Mouse (Mus musculus): ENCODE results near the gene Tbc1d9.

Tbc1d9 gene

DNA sequence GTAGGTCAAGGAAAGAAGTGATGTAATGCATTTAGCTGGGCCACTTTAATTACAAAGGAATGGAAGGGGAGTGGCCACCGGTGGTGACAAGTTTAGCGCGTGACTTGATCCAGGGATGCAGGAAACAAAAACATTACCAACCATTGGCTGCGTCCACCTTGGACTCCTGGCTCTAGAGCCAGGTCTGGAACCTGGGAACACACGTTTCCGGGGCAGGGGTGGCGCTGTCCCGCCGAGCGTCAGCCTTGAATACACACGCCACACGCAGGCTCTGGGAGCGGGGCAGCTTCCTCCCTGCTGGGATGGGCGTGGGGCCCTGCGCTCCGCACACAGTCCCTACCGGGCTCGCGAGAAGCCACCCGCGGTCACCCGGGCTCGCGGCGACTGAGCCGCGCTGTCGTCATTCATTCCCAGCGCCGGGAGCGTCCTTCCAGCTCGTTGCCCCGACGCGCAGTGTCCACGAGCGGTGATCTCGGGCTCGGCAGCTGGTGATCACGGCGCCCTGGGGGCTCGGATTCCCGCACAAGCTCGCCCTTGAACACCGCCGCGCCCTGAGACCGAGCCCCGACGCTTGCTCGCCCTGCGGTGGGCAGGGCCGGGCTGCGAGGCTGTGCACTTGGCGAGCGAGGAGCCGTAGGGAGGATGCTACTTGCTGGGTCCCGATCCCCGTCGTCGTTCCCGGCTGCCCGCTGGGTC, at the start of gene Tbc1d9:
Gene Tbc1d9 (plus strand): TSS at position 118 of the 696 bp plus-strand sequence.
- DNase-seq (ENCODE audit: low read depth, low spot score): peak; percentile 10

- DNase-seq (ENCODE audit: low read depth, low spot score): no peak
These were observed 30.1 kb upstream of the Tbc1d9 start for GRCm38 (mm10) chr8:83135086-83135485.

DNA sequence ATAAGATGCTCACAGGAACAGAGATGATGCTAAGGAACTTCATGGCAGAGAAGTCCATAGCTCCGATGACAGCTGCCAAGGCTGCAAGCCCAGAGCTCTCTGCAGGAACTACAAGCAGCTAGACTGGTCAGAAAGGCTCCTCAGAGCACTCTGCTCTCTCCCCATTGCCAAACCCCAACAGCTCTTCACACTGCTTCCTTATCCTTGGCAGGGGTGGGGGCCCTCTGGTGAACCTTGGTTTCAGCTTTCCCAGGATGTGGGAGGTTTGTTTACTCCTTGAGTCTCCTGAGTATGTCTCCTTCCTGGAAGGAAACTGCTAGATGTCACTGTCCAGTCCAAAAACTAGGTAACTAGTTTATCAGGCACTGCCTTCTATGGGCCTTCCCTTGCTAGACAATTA, 25.1 kb upstream of the Tbc1d9 start:
- no peak for DNase-seq (ENCODE audit: low read depth, low spot score)

DNA sequence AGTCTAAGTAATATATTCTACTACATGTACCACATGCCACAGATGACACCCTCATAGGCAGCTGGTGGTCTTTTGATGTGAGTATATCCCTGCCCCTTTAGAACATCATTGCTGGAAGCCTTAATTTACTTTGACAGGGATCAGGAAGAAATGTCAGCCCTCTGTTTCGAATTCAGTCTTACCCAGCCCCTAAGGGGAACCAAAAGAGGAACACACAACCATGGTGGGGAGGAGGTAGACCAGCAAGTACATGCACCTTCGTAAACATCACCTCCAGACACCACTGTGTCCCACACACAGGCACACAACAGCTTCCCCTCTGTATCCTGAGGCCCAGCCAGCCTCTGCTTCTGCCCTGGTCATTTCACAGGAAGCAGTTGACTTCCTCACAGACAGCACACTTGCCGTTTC, 24.4 kb upstream of the Tbc1d9 start:
- no peak for DNase-seq (ENCODE audit: low read depth, low spot score)

DNA sequence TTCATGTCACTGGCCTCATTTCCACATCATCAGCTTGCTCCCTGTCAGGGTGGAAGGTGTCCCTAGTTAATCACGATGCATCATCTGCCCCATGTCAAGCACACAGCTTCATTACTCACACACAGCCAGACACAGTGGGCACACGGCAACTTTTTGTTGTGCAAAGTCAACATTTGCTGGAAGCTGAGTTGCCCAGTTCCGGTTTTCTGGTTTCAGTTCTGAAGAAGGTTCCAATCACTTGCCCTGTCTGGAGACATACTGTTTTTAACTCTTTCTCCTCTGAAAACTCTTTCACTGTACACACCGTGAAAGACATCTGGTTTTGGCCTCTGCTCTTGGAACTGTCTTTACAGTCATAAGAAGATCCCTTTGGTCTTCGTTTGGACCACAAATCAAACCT, 23.8 kb upstream of the Tbc1d9 start:
- no peak for DNase-seq (ENCODE audit: low read depth, low spot score)

GRCm38 (mm10) chr8:83144601-83145000, 20.6 kb upstream of the Tbc1d9 start:
- DNase-seq (ENCODE audit: low read depth, low spot score): no peak

- DNase-seq (ENCODE audit: low read depth, low spot score): no peak
These were observed 19.7 kb upstream of the Tbc1d9 start for GRCm38 (mm10) chr8:83145421-83145820.

- DNase-seq (ENCODE audit: low read depth, low spot score): no peak
These were observed 16.0 kb upstream of the Tbc1d9 start for GRCm38 (mm10) chr8:83149124-83149523.

GRCm38 (mm10) chr8:83152055-83152454, 13.1 kb upstream of the Tbc1d9 start:
- DNase-seq (ENCODE audit: low read depth, low spot score): no peak

GRCm38 (mm10) chr8:83152470-83152869, 12.7 kb upstream of the Tbc1d9 start:
- DNase-seq (ENCODE audit: low read depth, low spot score): no peak

- no peak for DNase-seq (ENCODE audit: low read depth, low spot score)
These were observed 10.0 kb upstream of the Tbc1d9 start for GRCm38 (mm10) chr8:83155110-83155509.

DNA sequence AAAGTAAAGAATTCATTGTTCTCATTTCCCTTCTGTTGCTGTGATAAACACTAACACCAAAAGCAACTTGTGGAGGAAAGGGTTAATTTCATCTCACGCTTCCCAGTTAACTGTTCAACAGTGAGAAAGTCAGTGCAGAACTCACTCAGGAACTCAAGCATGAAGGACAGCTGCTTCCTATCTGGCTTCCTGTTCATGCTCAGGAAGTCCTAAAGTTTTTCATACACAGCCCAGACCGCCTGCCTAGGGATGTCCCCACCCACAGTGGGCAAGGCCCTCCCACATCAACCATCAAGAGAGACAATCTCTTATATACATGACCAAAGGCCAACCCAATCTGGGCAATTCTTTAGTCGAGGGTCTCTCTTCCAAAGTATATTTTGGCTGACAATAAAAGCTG, 6.2 kb upstream of the Tbc1d9 start:
- DNase-seq (ENCODE audit: low read depth, low spot score): no peak

DNA sequence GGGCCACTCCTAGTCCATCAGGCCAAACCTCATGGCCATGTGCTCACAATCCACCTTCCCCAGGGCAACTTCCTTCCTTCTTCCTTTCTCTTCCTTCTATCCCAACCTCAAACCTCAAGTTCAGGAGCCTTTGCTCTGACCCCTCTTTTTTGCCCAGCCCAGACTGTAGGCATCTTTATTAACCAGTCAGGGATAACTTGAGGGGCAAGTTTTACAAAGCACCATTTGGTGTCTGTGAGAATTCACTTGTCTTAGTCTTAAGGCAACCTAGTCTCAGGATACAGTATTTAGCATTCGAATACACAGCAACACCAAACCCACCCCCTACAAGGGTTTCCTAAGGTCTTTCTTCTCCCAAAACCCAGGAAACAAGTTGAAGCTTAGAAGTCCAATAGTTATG, 5.5 kb upstream of the Tbc1d9 start:
- no peak for DNase-seq (ENCODE audit: low read depth, low spot score)

DNA sequence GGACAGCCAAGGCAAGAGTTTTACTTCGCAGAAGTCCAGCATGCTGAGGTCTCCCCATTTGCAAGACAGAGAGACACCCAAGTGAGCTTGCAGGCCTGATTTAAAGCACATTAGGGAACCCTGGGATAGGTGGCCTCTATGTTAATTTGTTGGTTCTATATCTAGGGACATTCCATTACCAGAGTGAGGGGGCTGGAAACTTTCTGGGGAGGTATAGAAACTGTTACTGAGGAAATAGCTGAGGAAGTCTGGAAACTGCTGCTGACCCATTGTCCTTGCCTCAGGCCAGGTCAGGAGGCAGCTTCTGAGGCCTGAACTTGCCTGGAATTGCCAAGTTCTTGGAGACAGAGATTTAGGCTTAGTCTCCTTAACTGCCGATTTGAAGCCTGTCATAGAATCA, 4.5 kb upstream of the Tbc1d9 start:
- no peak for DNase-seq (ENCODE audit: low read depth, low spot score)

- no peak for DNase-seq (ENCODE audit: low read depth, low spot score)
These were observed 1.0 kb downstream of the Tbc1d9 start, which contains the start of gene Gm10645 for GRCm38 (mm10) chr8:83165931-83166867. Gene Gm10645 (minus strand): TSS chr8:83166170.

GRCm38 (mm10) chr8:83167932-83168331, 2.8 kb downstream of the Tbc1d9 start:
- no peak for DNase-seq (ENCODE audit: low read depth, low spot score)

GRCm38 (mm10) chr8:83169127-83169526, 4.0 kb downstream of the Tbc1d9 start:
- DNase-seq (ENCODE audit: low read depth, low spot score): no peak

DNA sequence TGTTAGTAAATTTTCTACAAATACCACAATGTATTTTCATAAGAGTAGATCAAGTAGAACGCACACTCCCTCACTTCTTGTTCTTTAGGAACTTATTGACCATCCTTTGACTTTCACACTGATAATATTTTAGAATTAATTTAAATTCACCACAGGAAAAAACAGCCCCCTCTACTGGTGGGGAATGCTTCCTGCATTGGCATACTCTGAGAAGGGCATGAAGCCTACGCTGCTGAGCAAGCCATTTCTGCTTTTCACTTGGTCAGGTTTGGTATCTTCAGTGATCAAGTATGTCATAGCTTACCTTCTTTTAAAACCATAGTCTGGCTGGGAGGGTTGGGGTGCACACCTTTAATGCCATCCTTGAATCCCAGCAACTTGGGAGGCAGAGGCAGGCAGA, 4.6 kb downstream of the Tbc1d9 start:
- DNase-seq (ENCODE audit: low read depth, low spot score): no peak

DNA sequence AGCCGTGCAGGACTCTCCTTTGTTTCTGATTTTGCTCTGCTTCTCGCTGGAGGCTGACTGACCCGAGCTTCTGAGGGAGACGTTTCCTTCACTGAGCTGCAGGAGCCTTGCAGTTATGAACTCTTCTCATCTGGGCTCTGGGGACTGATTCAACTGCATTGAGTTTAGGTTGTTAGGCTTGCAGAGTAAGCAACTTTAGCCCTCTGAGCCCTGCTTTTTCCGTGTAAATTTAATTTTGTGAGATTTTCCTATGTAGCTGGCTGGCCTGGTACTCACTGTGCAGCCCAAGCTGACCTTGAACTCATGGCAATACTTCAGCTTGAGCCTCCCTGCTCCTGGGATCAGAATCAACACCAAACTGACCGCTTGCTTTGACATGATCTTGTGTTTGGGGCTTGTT, 5.7 kb downstream of the Tbc1d9 start:
- DNase-seq (ENCODE audit: low read depth, low spot score): no peak

GRCm38 (mm10) chr8:83175680-83176079, 10.5 kb downstream of the Tbc1d9 start:
- no peak for DNase-seq (ENCODE audit: low read depth, low spot score)

DNA sequence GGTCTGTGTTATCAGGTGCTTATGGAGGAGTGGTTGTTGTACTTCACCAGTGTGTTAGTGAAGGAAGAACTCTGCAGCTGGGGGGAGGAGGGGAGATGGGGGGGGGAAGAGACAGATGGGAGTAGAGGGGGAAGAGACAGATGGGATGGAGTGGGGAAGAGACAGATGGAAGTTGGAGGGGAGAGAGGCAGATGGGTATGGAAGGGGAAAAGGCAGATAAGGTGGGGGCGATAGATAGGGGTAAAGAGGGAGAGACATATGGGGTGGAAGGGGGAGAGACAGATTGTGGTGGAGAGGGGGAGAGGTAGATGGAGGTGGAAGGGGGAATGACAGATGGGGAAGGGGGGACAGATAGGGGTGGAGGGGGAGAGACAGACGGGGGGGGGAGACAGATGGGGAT, 11.6 kb downstream of the Tbc1d9 start:
- DNase-seq (ENCODE audit: low read depth, low spot score): no peak

GRCm38 (mm10) chr8:83177317-83178195, 12.4 kb downstream of the Tbc1d9 start:
- no peak for DNase-seq (ENCODE audit: low read depth, low spot score)

Data from CD4-positive helper T cell, adult 2 months (primary cell).